In genomic region chr9:69989303-69990121, GRCm38 (mm10) we compare ENCODE assay signal across 8 mouse cellular contexts. TPM values are rescaled to one million over a fixed set of nuclear protein-coding genes. Genes with fewer than 3 reads are reported as not detected.
DNase-seq lines count a peak whose midpoint lies in the region; ATAC-seq and TF ChIP-seq lines count a peak whose summit lies in the region.

Gene Bnip2 (plus strand): TSS chr9:69989466.

- WGBS in hindbrain, embryonic 10.5 days, result under 1% methylated on average over 76 of the region's 76 CpGs
- under 1% methylated on average over 56 of the region's 76 CpGs for WGBS in lung, postnatal 0 days

- TF ChIP-seq CTCF in lung, postnatal 0 days (IDR thresholded peaks at IDR 0.05), result peak; percentile 31

- peak within 1 kb of the TSS; percentile 98 for H3K4me3 ChIP-seq in hindbrain, embryonic 10.5 days
- peak within 1 kb of the TSS; percentile 89 for H3K4me3 ChIP-seq in lung, postnatal 0 days (ENCODE audit: low read depth, low read length)

- ATAC-seq in frontal cortex, adult (ENCODE audit: low TSS enrichment), result peak; percentile 92
- ATAC-seq in lung, postnatal 0 days, result peak; percentile 96

- H3K36me3 ChIP-seq in hindbrain, embryonic 10.5 days, result peaks cover 28% of the 10 kb centered on the region
- H3K36me3 ChIP-seq in lung, postnatal 0 days (ENCODE audit: insufficient read depth, low read length), result no peaks in the 10 kb centered on the region

- H3K4me2 ChIP-seq in lung, postnatal 0 days (replicated peaks; ENCODE audit: low read depth, low read length), result peak within 1 kb of the TSS; percentile 57

- no peaks in the 10 kb centered on the region for H3K9me3 ChIP-seq in hindbrain, embryonic 10.5 days
- no peaks in the 10 kb centered on the region for H3K9me3 ChIP-seq in lung, postnatal 0 days (ENCODE audit: low read length)

- no peaks in the 10 kb centered on the region for H3K27me3 ChIP-seq in hindbrain, embryonic 10.5 days (ENCODE audit: insufficient read depth, poor library complexity, severe bottlenecking)
- no peaks in the 10 kb centered on the region for H3K27me3 ChIP-seq in lung, postnatal 0 days (replicated peaks; ENCODE audit: insufficient read depth, low read length)

- peaks cover 17% of the 10 kb centered on the region for H3K4me1 ChIP-seq in hindbrain, embryonic 10.5 days (replicated peaks)
- peaks cover 6% of the 10 kb centered on the region; the same call in 1 of the 2 replicates for H3K4me1 ChIP-seq in lung, postnatal 0 days (ENCODE audit: insufficient read depth, low read depth, low read length)

- H3K27ac ChIP-seq in hindbrain, embryonic 10.5 days, result peak within 1 kb of the TSS; percentile 98
- H3K27ac ChIP-seq in lung, postnatal 0 days (ENCODE audit: low read length), result peak within 1 kb of the TSS; percentile 99

- DNase-seq in MN1 (ENCODE audit: low spot score), result peak; percentile 96
- DNase-seq in cerebellum, adult 9-10 months, result peak; percentile 94
- DNase-seq in hindbrain, embryonic 10.5 days (ENCODE audit: low spot score), result peak; percentile 96
- DNase-seq in layer of hippocampus, adult 9-11 months, result peak; percentile 91
- peak; percentile 99 for DNase-seq in lung, postnatal 0 days (ENCODE audit: low spot score)
- peak; percentile 96 for DNase-seq in ovary, postnatal 14 days (ENCODE audit: low spot score)
- DNase-seq in thymus, postnatal 14 days, result peak; percentile 92

- peak within 1 kb of the TSS; percentile 95 for H3K9ac ChIP-seq in lung, postnatal 0 days (replicated peaks; ENCODE audit: low read depth)

- TF ChIP-seq EP300 in lung, postnatal 0 days (IDR thresholded peaks at IDR 0.05), result 0 out of 2 replicates have a peak, but pooled peaks have one; percentile 15

RNA-seq across cellular contexts. Expression of gene Bnip2, which starts in this region (rescaled TPM):
- 87.0 and 99.8 TPM in 2 replicates for polyA plus RNA-seq in hindbrain, embryonic 10.5 days (2016; fragmentation: Nextera tagmentation; extraction: Ambion mirVana)
- 130 and 131 TPM in 2 replicates for polyA plus RNA-seq in lung, postnatal 0 days (2015; fragmentation: Nextera tagmentation; extraction: Ambion mirVana)

Comparison
In these comparisons a context has a peak if more than half of its experiments do, and no peak if none do; other contexts are left out.
1. Peak in every context shown above with its lines: DNase-seq, ATAC-seq, H3K4me3 ChIP-seq and H3K27ac ChIP-seq.